ENCODE assay signal across 30 mouse cellular contexts in genomic region chr10:32411331-32411730, GRCm38 (mm10).
"Had no signal": no experiment of that assay in that cellular context is flagged by ENCODE, and none has a peak within 500 bp of the region (broad histone marks: within the 10 kb centered on the region; RNA-seq: fewer than 3 reads in every experiment).

No protein-coding gene starts in this region.

- H3K27ac ChIP-seq: left cerebral cortex, adult 2 months; limb, embryonic 10.5 days; limb, embryonic 12.5 days; limb, embryonic 13.5 days; limb, embryonic 15.5 days; liver, embryonic 13.5 days; liver, embryonic 14.5 days; liver, embryonic 15.5 days; lung, embryonic 15.5 days; macrophage; midbrain, embryonic 10.5 days; midbrain, embryonic 12.5 days; midbrain, embryonic 13.5 days; midbrain, embryonic 15.5 days; neural tube, embryonic 12.5 days had no signal

- DNase-seq: left cerebral cortex, postnatal 4 days; liver, embryonic 13.5 days; lung, adult 18-20 months; lung, adult 2 months; lung, embryonic 14.5 days; lung, postnatal 10 days; lung, postnatal 14 days; lung, postnatal 36 days; lung, postnatal 4 days; midbrain, embryonic 14.5 days had no signal

- ATAC-seq: lung, postnatal 0 days; midbrain, embryonic 13.5 days; midbrain, embryonic 15.5 days; midbrain, embryonic 16.5 days had no signal

- H3K4me2 ChIP-seq: limb, embryonic 12.5 days; limb, embryonic 13.5 days; limb, embryonic 15.5 days; liver, embryonic 11.5 days; liver, embryonic 13.5 days; liver, embryonic 15.5 days; lung, embryonic 14.5 days; lung, embryonic 15.5 days; midbrain, embryonic 11.5 days; midbrain, embryonic 12.5 days; midbrain, embryonic 13.5 days; midbrain, embryonic 15.5 days; neural tube, embryonic 12.5 days had no signal

- H3K4me1 ChIP-seq: limb, embryonic 10.5 days; limb, embryonic 12.5 days; limb, embryonic 13.5 days; limb, embryonic 15.5 days; liver, embryonic 13.5 days; liver, embryonic 15.5 days; lung, embryonic 15.5 days; megakaryocyte, embryonic 14.5 days; midbrain, embryonic 10.5 days; midbrain, embryonic 12.5 days; midbrain, embryonic 13.5 days; midbrain, embryonic 15.5 days; neural tube, embryonic 12.5 days had no signal

- H3K9me3 ChIP-seq: limb, embryonic 10.5 days; limb, embryonic 12.5 days; limb, embryonic 13.5 days; limb, embryonic 15.5 days; liver, embryonic 13.5 days; liver, embryonic 15.5 days; lung, embryonic 15.5 days; megakaryocyte, embryonic 14.5 days; midbrain, embryonic 10.5 days; midbrain, embryonic 12.5 days; midbrain, embryonic 13.5 days; midbrain, embryonic 15.5 days; neural tube, embryonic 12.5 days had no signal

- H3K36me3 ChIP-seq: limb, embryonic 10.5 days; limb, embryonic 12.5 days; limb, embryonic 13.5 days; limb, embryonic 15.5 days; liver, embryonic 13.5 days; liver, embryonic 15.5 days; lung, embryonic 15.5 days; midbrain, embryonic 10.5 days; midbrain, embryonic 12.5 days; midbrain, embryonic 13.5 days; midbrain, embryonic 15.5 days; neural tube, embryonic 12.5 days had no signal

- H3K4me3 ChIP-seq: left cerebral cortex, adult 2 months; limb, embryonic 10.5 days; limb, embryonic 12.5 days; limb, embryonic 13.5 days; limb, embryonic 15.5 days; liver, embryonic 13.5 days; liver, embryonic 15.5 days; lung, embryonic 15.5 days; megakaryocyte, embryonic 14.5 days; midbrain, embryonic 10.5 days; midbrain, embryonic 12.5 days; midbrain, embryonic 13.5 days; midbrain, embryonic 15.5 days; myocyte; neural tube, embryonic 12.5 days had no signal

- H3K27me3 ChIP-seq: limb, embryonic 12.5 days; limb, embryonic 13.5 days; limb, embryonic 15.5 days; liver, embryonic 13.5 days; liver, embryonic 15.5 days; lung, embryonic 15.5 days; megakaryocyte, embryonic 14.5 days; midbrain, embryonic 12.5 days; midbrain, embryonic 13.5 days; midbrain, embryonic 15.5 days; neural tube, embryonic 12.5 days had no signal

- H3K9ac ChIP-seq: limb, embryonic 12.5 days; limb, embryonic 13.5 days; limb, embryonic 15.5 days; liver, embryonic 13.5 days; liver, embryonic 14.5 days; liver, embryonic 15.5 days; lung, embryonic 14.5 days; lung, embryonic 15.5 days; midbrain, embryonic 12.5 days; midbrain, embryonic 13.5 days; midbrain, embryonic 15.5 days; neural tube, embryonic 12.5 days had no signal
